Mouse (Mus musculus) intestine, embryonic 14.5 days (tissue): ENCODE measurements around the gene Tbc1d20. TPM values are rescaled to one million over a fixed set of nuclear protein-coding genes. Genes with fewer than 3 reads are reported as not detected.

ENCODE experiments used
- ATAC-seq: fragments of 200-750 bp; cut with Nextera tagmentation; replicated peaks from 2 replicates; pipeline ENCODE4 v1.8.0; 2017; ENCODE audit warnings: low read depth, moderate number of reproducible peaks, moderate TSS enrichment, moderate library complexity; ENCODE audit not compliant: low FRiP score, low TSS enrichment
- DNase-seq: peaks from one replicate; pipeline ENCODE4 v3.0.0-alpha.2; 2018; ENCODE audit warnings: low spot score
- H3K27ac ChIP-seq: fragments of 300-500 bp; sonication (generic); 2 replicates; pipeline ENCODE4 v1.5.1; 2014; ENCODE audit warnings: low read depth, mild to moderate bottlenecking, control low read depth
- H3K27me3 ChIP-seq: fragments of 300-500 bp; sonication (generic); replicated peaks from 2 replicates; pipeline ENCODE4 v1.6.1; 2014; ENCODE audit warnings: low read length, control low read depth; ENCODE audit not compliant: control insufficient read depth, insufficient read depth
- H3K36me3 ChIP-seq: fragments of 300-500 bp; sonication (generic); 2 replicates; pipeline ENCODE4 v1.6.1; 2014; ENCODE audit warnings: low read length, control low read depth; ENCODE audit not compliant: control insufficient read depth, insufficient read depth
- H3K4me1 ChIP-seq: fragments of 300-500 bp; sonication (generic); replicated peaks from 2 replicates; pipeline ENCODE4 v1.6.1; 2014; ENCODE audit warnings: low read length, control low read depth, mixed read lengths; ENCODE audit not compliant: control insufficient read depth, insufficient read depth
- H3K4me2 ChIP-seq: fragments of 300-500 bp; sonication (generic); 2 replicates; pipeline ENCODE4 v1.6.1; 2014; ENCODE audit warnings: low read length
- H3K4me3 ChIP-seq: fragments of 300-500 bp; sonication (generic); 2 replicates; pipeline ENCODE4 v1.5.1; 2014; ENCODE audit warnings: low read depth, low read length, control low read depth, mixed read lengths
- H3K9ac ChIP-seq: fragments of 300-500 bp; sonication (generic); 2 replicates; pipeline ENCODE4 v1.6.1; 2014; ENCODE audit warnings: mild to moderate bottlenecking, low read length
- H3K9me3 ChIP-seq: fragments of 300-500 bp; sonication (generic); 2 replicates; pipeline ENCODE4 v1.6.1; 2016; ENCODE audit warnings: low read length, control low read depth; ENCODE audit not compliant: control insufficient read depth
- WGBS: fragments of 180-500 bp; shearing (Covaris S2); extraction: QIAGEN DNeasy Blood & Tissue Kit; methylation state at CpG from one replicate; pipeline ENCODE4 v1.1.7; 2014; 5-methylcytosine and 5-hydroxymethylcytosine counted together
- polyA plus RNA-seq: library from polyadenylated mRNA; unstranded; fragments of >200 nt; fragmentation: Nextera tagmentation; extraction: Ambion mirVana; gene quantifications from 2 replicates; pipeline ENCODE4 v1.2.1, GENCODE M21; 2014

The Tbc1d20 gene
- polyA plus RNA-seq, 1 experiment from 2014 or later: 31.7 TPM

GRCm38 (mm10) chr2:152332101-152332825 is 38.6 kb downstream of the Tbc1d20 start, which contains the start of gene Rbck1:
TSS of gene Rbck1 (minus strand) at chr2:152332653.
- peak within 1 kb of the TSS; percentile 93 for H3K4me2 ChIP-seq
- ATAC-seq: peak; percentile 97
- peak; percentile 97 for DNase-seq
- H3K9ac ChIP-seq: peak within 1 kb of the TSS; percentile 88
- under 1% methylated on average over 54 of the region's 54 CpGs for WGBS
- H3K9me3 ChIP-seq: no peaks in the 10 kb centered on the region
- H3K27me3 ChIP-seq: no peaks in the 10 kb centered on the region
- peak within 1 kb of the TSS; percentile 91 for H3K4me3 ChIP-seq
- peak within 1 kb of the TSS; percentile 90 for H3K27ac ChIP-seq
- H3K4me1 ChIP-seq: peaks cover 17% of the 10 kb centered on the region
- H3K36me3 ChIP-seq: peaks cover 17% of the 10 kb centered on the region

DNA sequence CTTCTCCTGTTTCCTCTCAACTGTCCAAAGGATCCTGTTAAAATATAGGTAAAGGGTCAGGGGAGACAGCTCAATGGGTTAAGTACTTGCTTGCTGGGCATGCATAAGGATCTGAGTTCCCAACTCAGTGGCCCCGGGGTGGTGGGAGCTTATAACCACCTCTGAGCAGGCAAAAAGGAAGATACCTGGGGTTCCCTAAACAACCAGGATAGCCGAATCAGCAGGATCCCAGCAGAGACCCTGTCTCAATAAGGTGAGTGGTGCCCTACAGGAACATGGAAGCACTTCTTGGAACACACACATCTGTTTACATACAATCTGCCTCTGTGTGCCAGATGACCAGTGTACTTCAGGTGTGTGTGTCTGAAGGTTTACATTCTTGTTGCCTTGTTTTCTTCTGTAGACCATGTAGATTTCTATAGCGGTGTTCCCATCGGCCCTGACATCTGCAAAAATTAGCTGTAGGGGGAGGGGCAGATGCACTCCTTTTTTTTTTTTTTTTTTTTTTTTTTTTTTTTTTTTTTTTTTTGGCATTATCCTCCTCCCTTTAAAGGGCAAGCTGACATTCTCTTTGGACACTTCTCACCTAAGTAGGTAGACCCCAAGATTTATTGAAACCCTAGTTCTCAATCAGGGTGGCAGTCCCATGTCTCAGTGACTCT is 39.8 kb downstream of the Tbc1d20 start:
- Histone ChIP-seq H3K4me3 (no peak overlapping the region), H3K4me1 (peaks cover 17% of the 10 kb centered on the region), H3K4me2 (no peak overlapping the region), H3K9ac (no peak overlapping the region), H3K9me3 (no peaks in the 10 kb centered on the region), H3K36me3 (peaks cover 11% of the 10 kb centered on the region), H3K27me3 (no peaks in the 10 kb centered on the region), H3K27ac (no peak overlapping the region)
- 74% methylated on average over 4 of the region's 4 CpGs for WGBS
- ATAC-seq (no peak), DNase-seq (no peak)

DNA sequence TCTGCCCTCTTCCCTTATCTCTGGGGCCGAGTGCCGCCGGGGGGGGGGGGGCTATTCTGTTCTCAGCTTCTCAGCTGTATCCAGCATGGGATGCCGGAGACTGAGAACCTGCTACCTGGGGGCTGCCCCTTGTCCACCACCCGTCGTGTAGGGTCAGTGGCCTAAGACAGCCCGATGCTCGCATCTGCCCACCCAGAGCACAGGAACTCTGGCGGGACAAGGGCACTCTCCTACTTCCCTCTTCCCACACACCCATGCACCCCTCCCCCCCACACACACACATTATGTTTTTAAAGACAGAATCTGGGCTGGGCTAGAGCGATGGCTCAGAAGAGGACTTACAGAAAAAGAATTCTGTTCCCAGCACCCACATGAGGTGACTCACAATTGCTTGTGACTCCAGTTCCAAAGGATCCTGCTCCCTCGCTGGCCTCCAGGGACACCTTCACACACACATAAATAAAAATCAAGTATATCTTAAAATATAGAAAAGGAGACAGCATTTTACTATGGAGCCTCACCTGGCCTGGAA is 41.7 kb downstream of the Tbc1d20 start:
- WGBS: 57% methylated on average over 11 of the region's 11 CpGs
- Histone ChIP-seq H3K4me3 (no peak overlapping the region), H3K36me3 (no peaks in the 10 kb centered on the region), H3K9me3 (no peaks in the 10 kb centered on the region), H3K27me3 (no peaks in the 10 kb centered on the region), H3K27ac (no peak overlapping the region), H3K4me2 (no peak overlapping the region), H3K4me1 (peaks cover 13% of the 10 kb centered on the region), H3K9ac (no peak overlapping the region)
- ATAC-seq (no peak), DNase-seq (no peak)

GRCm38 (mm10) chr2:152336856-152337255 is 43.2 kb downstream of the Tbc1d20 start:
- Histone ChIP-seq H3K9me3 (no peaks in the 10 kb centered on the region), H3K36me3 (no peaks in the 10 kb centered on the region), H3K4me2 (no peak overlapping the region), H3K27me3 (no peaks in the 10 kb centered on the region), H3K27ac (no peak overlapping the region), H3K4me3 (no peak overlapping the region), H3K4me1 (no peaks in the 10 kb centered on the region), H3K9ac (no peak overlapping the region)
- no peak for DNase-seq
- 68% methylated on average over 1 of the region's 1 CpGs for WGBS
- ATAC-seq: no peak

GRCm38 (mm10) chr2:152337591-152338212 is 44.1 kb downstream of the Tbc1d20 start:
- WGBS: 82% methylated on average over 11 of the region's 11 CpGs
- no peaks in the 10 kb centered on the region for H3K4me1 ChIP-seq
- H3K4me2 ChIP-seq: no peak overlapping the region
- H3K4me3 ChIP-seq: no peak overlapping the region
- H3K9ac ChIP-seq: no peak overlapping the region
- no peaks in the 10 kb centered on the region for H3K36me3 ChIP-seq
- no peaks in the 10 kb centered on the region for H3K27me3 ChIP-seq
- DNase-seq (no peak), ATAC-seq (no peak)
- no peaks in the 10 kb centered on the region for H3K9me3 ChIP-seq
- H3K27ac ChIP-seq: no peak overlapping the region

DNA sequence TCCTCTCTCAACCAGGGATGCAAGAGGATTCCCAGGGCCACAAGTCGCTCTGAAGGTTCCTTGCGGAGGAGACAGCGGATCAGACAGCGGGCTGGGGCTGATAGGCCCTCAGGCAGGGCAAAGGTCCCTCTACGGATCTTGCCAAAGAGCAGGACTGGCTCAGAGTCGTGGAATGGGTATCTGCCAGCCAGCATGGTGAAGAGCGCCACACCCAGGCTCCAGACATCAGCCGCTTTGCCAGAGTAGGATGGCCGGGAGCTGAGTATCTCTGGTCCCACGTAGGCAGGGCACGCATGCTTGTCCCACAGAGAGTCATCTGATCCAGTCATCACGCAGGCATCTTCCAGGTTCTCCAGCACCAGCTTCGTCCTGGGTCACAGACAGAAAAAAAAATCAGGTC is 44.7 kb downstream of the Tbc1d20 start:
- no peak for ATAC-seq
- Histone ChIP-seq H3K9me3 (no peaks in the 10 kb centered on the region), H3K27me3 (no peaks in the 10 kb centered on the region)

DNA sequence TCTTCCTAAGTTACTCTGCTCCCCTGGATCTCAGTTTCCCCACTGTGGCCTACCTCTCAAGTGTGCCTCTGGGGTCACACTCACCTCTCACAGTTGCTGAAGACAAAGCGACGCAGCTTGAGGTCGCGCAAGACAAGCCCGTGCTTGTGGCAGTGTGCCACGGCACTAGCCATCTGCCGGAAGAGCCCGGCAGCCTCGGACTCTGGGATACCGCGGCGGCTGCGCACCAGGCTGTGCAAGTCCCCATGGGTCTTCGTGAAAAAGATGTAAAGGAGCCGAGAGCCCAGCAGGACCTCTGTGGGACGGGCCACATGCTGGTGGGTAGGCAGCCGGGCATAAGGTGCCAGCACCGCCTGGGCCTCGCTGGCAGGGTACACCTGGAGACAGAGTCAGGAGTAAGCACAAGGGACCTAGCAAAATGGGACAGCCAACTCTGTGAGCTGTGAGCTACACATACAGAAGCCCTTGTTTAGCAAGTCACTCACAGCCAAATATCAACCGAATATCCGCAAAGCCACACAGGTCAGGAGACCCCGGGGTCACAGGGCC is 46.1 kb downstream of the Tbc1d20 start:
- ATAC-seq (no peak), DNase-seq (no peak)
- Histone ChIP-seq H3K9me3 (no peaks in the 10 kb centered on the region), H3K9ac (no peak overlapping the region), H3K4me1 (0 out of 2 replicates have a peak, but pooled peaks cover 3% of the 10 kb centered on the region), H3K27me3 (no peaks in the 10 kb centered on the region), H3K4me2 (no peak overlapping the region), H3K4me3 (no peak overlapping the region), H3K27ac (no peak overlapping the region), H3K36me3 (no peaks in the 10 kb centered on the region)
- whole genome bisulfite sequencing: 84% methylated on average over 22 of the region's 22 CpGs

More for the DNA sequence above, 44.7 kb downstream of the Tbc1d20 start:
- H3K36me3 ChIP-seq: no peaks in the 10 kb centered on the region
- no peak overlapping the region for H3K27ac ChIP-seq
- H3K9ac ChIP-seq: no peak overlapping the region
- no peak overlapping the region for H3K4me2 ChIP-seq
- H3K4me1 ChIP-seq: no peaks in the 10 kb centered on the region
- 81% methylated on average over 13 of the region's 13 CpGs for WGBS
- DNase-seq: no peak
- no peak overlapping the region for H3K4me3 ChIP-seq
